Mouse (Mus musculus) lung, embryonic 15.5 days (tissue): ENCODE measurements around the gene Ubap2. TPM values are rescaled to one million over a fixed set of nuclear protein-coding genes. Genes with fewer than 3 reads are reported as not detected.

Experiments
- ATAC-seq: fragments of 200-750 bp; cut with Nextera tagmentation; 2 replicates; pipeline ENCODE4 v1.8.0; 2017; ENCODE audit warnings: moderate number of reproducible peaks, borderline replicate concordance; ENCODE audit not compliant: low FRiP score, low TSS enrichment; ENCODE audit errors: extremely low read depth
- H3K27ac ChIP-seq: fragments of 300-500 bp; sonication (generic); 2 replicates; pipeline ENCODE4 v1.5.1; 2015; ENCODE audit warnings: moderate library complexity, mild to moderate bottlenecking, inconsistent platforms
- H3K27me3 ChIP-seq: fragments of 300-500 bp; sonication (generic); 2 replicates; pipeline ENCODE4 v1.6.1; 2015; ENCODE audit warnings: inconsistent platforms
- H3K36me3 ChIP-seq: fragments of 300-500 bp; sonication (generic); 2 replicates; pipeline ENCODE4 v1.6.1; 2015; ENCODE audit warnings: inconsistent platforms
- H3K4me1 ChIP-seq: fragments of 300-500 bp; sonication (generic); 2 replicates; pipeline ENCODE4 v1.6.1; 2015; ENCODE audit warnings: inconsistent platforms
- H3K4me2 ChIP-seq: fragments of 300-500 bp; sonication (generic); 2 replicates; pipeline ENCODE4 v1.6.1; 2015; ENCODE audit warnings: inconsistent platforms, mild to moderate bottlenecking, moderate library complexity
- H3K4me3 ChIP-seq: fragments of 300-500 bp; sonication (generic); 2 replicates; pipeline ENCODE4 v1.5.1; 2015; ENCODE audit warnings: mild to moderate bottlenecking, inconsistent platforms
- H3K9ac ChIP-seq: fragments of 300-500 bp; sonication (generic); 2 replicates; pipeline ENCODE4 v1.6.1; 2015; ENCODE audit warnings: inconsistent platforms
- H3K9me3 ChIP-seq: fragments of 300-500 bp; sonication (generic); 2 replicates; pipeline ENCODE4 v1.6.1; 2016; ENCODE audit warnings: inconsistent platforms
- WGBS: fragments of 180-500 bp; shearing (Covaris S2); methylation state at CpG from one replicate; pipeline ENCODE4 v1.1.7; 2015; 5-methylcytosine and 5-hydroxymethylcytosine counted together
- polyA plus RNA-seq: library from polyadenylated mRNA; unstranded; fragments of >200 nt; fragmentation: Nextera tagmentation; extraction: Ambion mirVana; gene quantifications from 2 replicates; pipeline ENCODE4 v1.2.1, GENCODE M21; 2015

Ubap2 gene
- polyA plus RNA-seq = 55.1 and 55.9 TPM in 2 replicates

- Histone ChIP-seq H3K27ac (peak within 1 kb of the TSS; percentile 95), H3K4me1 (peaks cover 29% of the 10 kb centered on the region), H3K4me2 (peak within 1 kb of the TSS; percentile 69), H3K4me3 (peak within 1 kb of the TSS; percentile 93), H3K9me3 (no peaks in the 10 kb centered on the region), H3K9ac (peak within 1 kb of the TSS; percentile 95), H3K27me3 (no peaks in the 10 kb centered on the region), H3K36me3 (peaks cover 5% of the 10 kb centered on the region; the same call in 1 of the 2 replicates)
- peak; percentile 97 for ATAC-seq
- under 1% methylated on average over 60 of the region's 60 CpGs for WGBS
Observed at GRCm38 (mm10) chr4:41274980-41275850, at the start of gene Ubap2. Ubap2 (minus strand) TSS chr4:41275144.

- no peaks in the 10 kb centered on the region for H3K27me3 ChIP-seq
- H3K9ac ChIP-seq = no peak overlapping the region
- no peak overlapping the region for H3K4me3 ChIP-seq
- no peak overlapping the region for H3K4me2 ChIP-seq
- H3K36me3 ChIP-seq = no peaks in the 10 kb centered on the region
- no peaks in the 10 kb centered on the region for H3K9me3 ChIP-seq
- 39% methylated on average over 4 of the region's 4 CpGs for WGBS
- H3K4me1 ChIP-seq = no peaks in the 10 kb centered on the region
- no peak overlapping the region for H3K27ac ChIP-seq
- no peak for ATAC-seq
Observed at GRCm38 (mm10) chr4:41320971-41321370, 46.0 kb upstream of the Ubap2 start.

GRCm38 (mm10) chr4:41318267-41318666 is 43.3 kb upstream of the Ubap2 start:
- Histone ChIP-seq H3K4me3 (no peak overlapping the region), H3K9ac (no peak overlapping the region), H3K9me3 (no peaks in the 10 kb centered on the region), H3K4me2 (no peak overlapping the region), H3K27me3 (no peaks in the 10 kb centered on the region), H3K27ac (no peak overlapping the region), H3K4me1 (peaks cover 10% of the 10 kb centered on the region), H3K36me3 (no peaks in the 10 kb centered on the region)
- no peak for ATAC-seq
- 68% methylated on average over 5 of the region's 5 CpGs for WGBS

GRCm38 (mm10) chr4:41315173-41315572 is 40.2 kb upstream of the Ubap2 start:
- Histone ChIP-seq H3K27ac (peak overlapping the region; percentile 99), H3K36me3 (peaks cover 6% of the 10 kb centered on the region; the same call in 1 of the 2 replicates), H3K9ac (peak overlapping the region; percentile 41), H3K4me1 (peaks cover 21% of the 10 kb centered on the region), H3K4me2 (peak overlapping the region; percentile 86), H3K27me3 (no peaks in the 10 kb centered on the region), H3K4me3 (peak overlapping the region; percentile 100), H3K9me3 (no peaks in the 10 kb centered on the region)
- ATAC-seq = no peak
- 10% methylated on average over 8 of the region's 8 CpGs for WGBS

- Histone ChIP-seq H3K4me1 (peaks cover 21% of the 10 kb centered on the region), H3K4me3 (peak within 1 kb of the TSS; percentile 100), H3K27ac (peak within 1 kb of the TSS; percentile 99), H3K36me3 (peaks cover 13% of the 10 kb centered on the region), H3K4me2 (peak within 1 kb of the TSS; percentile 86), H3K9me3 (no peaks in the 10 kb centered on the region), H3K27me3 (no peaks in the 10 kb centered on the region), H3K9ac (peak within 1 kb of the TSS; percentile 97)
- ATAC-seq = peak; percentile 98
- under 1% methylated on average over 70 of the region's 70 CpGs for WGBS
Observed at GRCm38 (mm10) chr4:41314141-41315129, 39.5 kb upstream of the Ubap2 start, which contains the start of gene Dcaf12. Dcaf12 (minus strand) TSS chr4:41314889.

GRCm38 (mm10) chr4:41313722-41314121 is 38.8 kb upstream of the Ubap2 start:
- Histone ChIP-seq H3K4me3 (peak overlapping the region; percentile 100), H3K4me2 (peak overlapping the region; percentile 86), H3K27me3 (no peaks in the 10 kb centered on the region), H3K9me3 (no peaks in the 10 kb centered on the region), H3K27ac (peak overlapping the region; percentile 99), H3K36me3 (peaks cover 20% of the 10 kb centered on the region), H3K9ac (peak overlapping the region; percentile 97), H3K4me1 (peaks cover 21% of the 10 kb centered on the region)
- no peak for ATAC-seq
- WGBS = 6% methylated on average over 14 of the region's 14 CpGs

- Histone ChIP-seq H3K27ac (no peak overlapping the region), H3K9ac (no peak overlapping the region), H3K4me1 (peaks cover 21% of the 10 kb centered on the region), H3K27me3 (no peaks in the 10 kb centered on the region), H3K4me2 (no peak overlapping the region), H3K36me3 (peaks cover 37% of the 10 kb centered on the region), H3K9me3 (no peaks in the 10 kb centered on the region), H3K4me3 (no peak overlapping the region)
- ATAC-seq = no peak
- 87% methylated on average over 9 of the region's 9 CpGs for WGBS
Observed at GRCm38 (mm10) chr4:41310567-41311563, 35.9 kb upstream of the Ubap2 start.

- H3K27ac ChIP-seq = no peak overlapping the region
- H3K4me1 ChIP-seq = peaks cover 3% of the 10 kb centered on the region; the same call in 1 of the 2 replicates
- ATAC-seq = no peak
- WGBS = 84% methylated on average over 6 of the region's 6 CpGs
- no peak overlapping the region for H3K4me2 ChIP-seq
- H3K9me3 ChIP-seq = no peaks in the 10 kb centered on the region
- peaks cover 47% of the 10 kb centered on the region for H3K36me3 ChIP-seq
- H3K9ac ChIP-seq = no peak overlapping the region
- no peaks in the 10 kb centered on the region for H3K27me3 ChIP-seq
- H3K4me3 ChIP-seq = no peak overlapping the region
Observed at GRCm38 (mm10) chr4:41307406-41307805, 32.5 kb upstream of the Ubap2 start.

GRCm38 (mm10) chr4:41304302-41304701 is 29.4 kb upstream of the Ubap2 start:
- Histone ChIP-seq H3K4me1 (no peaks in the 10 kb centered on the region), H3K27ac (no peak overlapping the region), H3K4me2 (no peak overlapping the region), H3K9me3 (no peaks in the 10 kb centered on the region), H3K36me3 (peaks cover 63% of the 10 kb centered on the region), H3K27me3 (no peaks in the 10 kb centered on the region), H3K9ac (no peak overlapping the region), H3K4me3 (no peak overlapping the region)
- WGBS = 72% methylated on average over 3 of the region's 3 CpGs
- no peak for ATAC-seq

- Histone ChIP-seq H3K27ac (no peak overlapping the region), H3K4me3 (no peak overlapping the region), H3K36me3 (peaks cover 63% of the 10 kb centered on the region), H3K9ac (no peak overlapping the region), H3K9me3 (no peaks in the 10 kb centered on the region), H3K27me3 (no peaks in the 10 kb centered on the region), H3K4me1 (no peaks in the 10 kb centered on the region), H3K4me2 (no peak overlapping the region)
- ATAC-seq = no peak
- 83% methylated on average over 7 of the region's 7 CpGs for WGBS
Observed at GRCm38 (mm10) chr4:41303671-41304070, 28.7 kb upstream of the Ubap2 start.

- Histone ChIP-seq H3K9me3 (no peaks in the 10 kb centered on the region), H3K27ac (no peak overlapping the region), H3K4me3 (no peak overlapping the region), H3K4me1 (no peaks in the 10 kb centered on the region), H3K4me2 (no peak overlapping the region), H3K36me3 (peaks cover 85% of the 10 kb centered on the region), H3K9ac (no peak overlapping the region), H3K27me3 (no peaks in the 10 kb centered on the region)
- no peak for ATAC-seq
- WGBS = 92% methylated on average over 5 of the region's 5 CpGs
Observed at GRCm38 (mm10) chr4:41298976-41299375, 24.0 kb upstream of the Ubap2 start.
